Mouse (Mus musculus) urinary bladder, postnatal 14 days (tissue): ENCODE data around the gene Kctd8.
"Not testable (repeated sequence)": the region's sequence is repeated elsewhere in the genome, so short reads cannot be mapped to it uniquely, and the experiment has no call there.

ENCODE experiments used
- DNase-seq: peaks from one replicate; pipeline ENCODE4 v3.0.0; 2021; ENCODE audit warnings: low spot score

Kctd8 gene

GRCm38 (mm10) chr5:69340919-69341801 lies at the start of gene Kctd8:
TSS of gene Kctd8 (minus strand) at chr5:69341679.
- peak; percentile 14 for DNase-seq

- DNase-seq = no peak
Observed at GRCm38 (mm10) chr5:69379072-69379471, 37.6 kb upstream of the Kctd8 start.

- no peak for DNase-seq
Observed at GRCm38 (mm10) chr5:69350596-69350995, 9.1 kb upstream of the Kctd8 start.

- DNase-seq = no peak
Observed at GRCm38 (mm10) chr5:69340102-69340918, 1.2 kb downstream of the Kctd8 start.

GRCm38 (mm10) chr5:69339623-69339970 lies 1.9 kb downstream of the Kctd8 start:
- no peak for DNase-seq

GRCm38 (mm10) chr5:69338916-69339622 lies 2.4 kb downstream of the Kctd8 start:
- no peak for DNase-seq

- no peak for DNase-seq
Observed at GRCm38 (mm10) chr5:69327561-69327960, 13.9 kb downstream of the Kctd8 start.

GRCm38 (mm10) chr5:69324566-69325230 lies 16.8 kb downstream of the Kctd8 start:
- DNase-seq = no peak

- no peak for DNase-seq
Observed at GRCm38 (mm10) chr5:69312611-69313010, 28.9 kb downstream of the Kctd8 start.

GRCm38 (mm10) chr5:69301665-69302064 lies 39.8 kb downstream of the Kctd8 start:
- DNase-seq = no peak

GRCm38 (mm10) chr5:69292353-69292752 lies 49.1 kb downstream of the Kctd8 start:
- DNase-seq = no peak

- no peak for DNase-seq
Observed at GRCm38 (mm10) chr5:69284359-69284758, 57.1 kb downstream of the Kctd8 start.

GRCm38 (mm10) chr5:69252366-69252765 lies 89.1 kb downstream of the Kctd8 start:
- DNase-seq = no peak

GRCm38 (mm10) chr5:69241931-69242330 lies 99.5 kb downstream of the Kctd8 start:
- no peak for DNase-seq

- DNase-seq = no peak
Observed at GRCm38 (mm10) chr5:69233560-69233959, 107.9 kb downstream of the Kctd8 start.

GRCm38 (mm10) chr5:69231649-69232048 lies 109.8 kb downstream of the Kctd8 start:
- DNase-seq = not testable (repeated sequence)

GRCm38 (mm10) chr5:69227147-69227546 lies 114.3 kb downstream of the Kctd8 start:
- no peak for DNase-seq

- DNase-seq = no peak
Observed at GRCm38 (mm10) chr5:69222608-69223007, 118.9 kb downstream of the Kctd8 start.

- no peak for DNase-seq
Observed at GRCm38 (mm10) chr5:69215216-69215615, 126.3 kb downstream of the Kctd8 start.

- no peak for DNase-seq
Observed at GRCm38 (mm10) chr5:69209401-69209800, 132.1 kb downstream of the Kctd8 start.

GRCm38 (mm10) chr5:69207713-69208112 lies 133.8 kb downstream of the Kctd8 start:
- DNase-seq = no peak
